Mouse (Mus musculus): ENCODE data around the gene Zfp58. TPM values are rescaled to one million over a fixed set of nuclear protein-coding genes. Genes with fewer than 3 reads are reported as not detected.

Zfp58 gene
- polyA plus RNA-seq (2015; fragmentation: Nextera tagmentation; extraction: Ambion mirVana), result 3.3 and 3.8 TPM in 2 replicates

DNA sequence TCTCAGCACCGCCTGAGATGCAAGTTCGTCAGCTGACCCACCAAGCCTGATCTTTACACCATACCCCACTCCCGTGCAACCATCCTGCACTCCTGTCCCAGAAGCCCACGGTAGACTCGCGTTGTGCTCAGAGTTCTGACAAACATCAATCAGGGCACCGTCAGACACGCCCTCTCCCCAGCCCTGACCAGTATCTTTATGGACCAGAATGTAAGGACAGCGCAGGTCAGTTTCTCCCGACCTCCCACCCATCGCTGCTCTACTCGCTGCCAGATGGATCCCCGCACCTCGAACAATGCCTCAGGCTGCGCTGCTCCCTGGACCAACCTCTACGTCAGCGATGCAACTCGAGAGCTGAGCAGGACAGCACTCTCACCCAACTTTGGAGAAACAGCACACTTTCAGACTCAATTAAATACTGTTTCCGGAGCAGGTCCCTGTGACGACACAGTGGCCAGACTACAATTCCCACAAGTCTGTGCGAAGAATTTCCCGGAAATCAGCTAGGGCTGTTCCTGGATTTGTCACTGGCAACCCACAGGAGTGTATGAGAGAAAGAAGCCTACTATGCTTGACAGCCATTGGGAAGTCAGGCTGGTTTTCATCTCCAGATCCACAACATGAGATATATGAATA lies at the start of gene Zfp58:
Gene Zfp58, minus strand, starts transcription at position 472 of the 636 bp plus-strand sequence.

DNA sequence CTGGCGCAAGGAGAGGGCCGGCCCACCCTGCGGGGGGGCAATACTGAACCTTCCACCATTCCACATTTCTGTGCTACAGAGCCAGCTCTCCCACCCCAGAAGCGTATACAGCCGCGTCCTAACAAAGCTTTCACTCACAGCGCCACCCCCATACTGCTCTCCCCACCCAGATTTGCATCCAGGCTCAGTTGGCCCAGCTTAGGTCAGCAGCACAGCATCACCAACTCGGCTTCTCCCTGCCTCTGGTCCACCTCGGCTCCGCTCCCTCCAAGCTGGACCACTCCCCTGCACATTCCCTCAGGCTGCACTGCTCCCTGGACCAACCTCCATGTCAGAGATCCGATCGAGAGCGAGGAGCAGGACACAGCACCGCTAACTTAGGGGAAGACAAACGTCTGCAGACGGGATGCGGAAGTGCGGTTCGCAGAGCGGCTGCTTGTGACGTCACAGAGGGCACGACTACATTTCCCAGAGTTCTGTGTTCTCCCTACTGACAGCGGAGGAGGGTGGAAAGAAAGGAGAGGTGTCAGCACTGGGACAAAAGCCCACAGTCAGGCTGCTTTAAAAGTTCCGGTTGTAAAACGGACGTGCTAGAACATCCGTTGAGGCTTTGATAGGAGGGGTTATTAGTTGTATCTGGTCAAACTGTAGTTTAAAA lies 25.5 kb upstream of the Zfp58 start, which contains the start of the genes Gm26965 and Zfp87:
Gene Gm26965, minus strand, starts transcription at position 399 of the 658 bp plus-strand sequence.
Gene Zfp87, minus strand, starts transcription at position 425 of the 658 bp plus-strand sequence.

DNA sequence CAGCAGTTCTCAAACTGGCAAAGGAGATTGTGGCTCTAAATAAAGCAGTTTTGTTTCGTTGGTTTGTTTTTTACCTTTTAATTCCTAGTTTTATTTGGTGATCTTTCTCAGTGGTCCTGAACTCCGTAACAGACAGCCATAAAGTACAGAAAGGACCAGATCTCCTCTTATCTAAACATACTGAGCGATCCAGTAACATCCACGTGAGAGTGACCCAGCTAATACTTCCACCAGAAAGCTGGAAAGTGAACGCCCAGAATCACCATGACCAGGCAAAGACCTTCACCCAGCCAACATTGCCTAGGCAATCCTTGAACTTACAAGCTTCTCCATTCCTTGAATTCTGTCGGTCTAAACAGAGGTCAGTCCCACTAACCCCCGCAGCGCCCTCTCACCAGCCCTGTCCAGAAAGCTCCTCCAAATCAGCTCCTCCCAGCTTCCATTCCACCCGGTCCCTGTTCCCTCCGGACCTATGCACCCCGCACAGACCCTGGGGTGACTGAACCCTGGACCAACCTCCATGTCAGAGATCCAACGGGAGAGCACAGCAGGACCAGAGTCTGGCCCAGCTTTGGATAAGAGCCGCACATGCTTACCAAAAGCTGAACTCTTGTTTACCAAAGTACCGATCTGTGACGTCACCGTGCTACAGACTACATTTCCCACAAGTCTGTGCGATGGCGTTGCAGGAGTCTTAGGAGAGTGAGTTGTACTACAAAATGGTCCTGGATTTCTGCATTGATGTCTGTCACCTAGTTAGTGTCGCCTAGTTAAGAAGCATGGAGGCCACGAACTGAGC lies 16.5 kb downstream of the Zfp58 start, which contains the start of gene Zfp874b:
Gene Zfp874b, minus strand, starts transcription at position 634 of the 799 bp plus-strand sequence.

DNA sequence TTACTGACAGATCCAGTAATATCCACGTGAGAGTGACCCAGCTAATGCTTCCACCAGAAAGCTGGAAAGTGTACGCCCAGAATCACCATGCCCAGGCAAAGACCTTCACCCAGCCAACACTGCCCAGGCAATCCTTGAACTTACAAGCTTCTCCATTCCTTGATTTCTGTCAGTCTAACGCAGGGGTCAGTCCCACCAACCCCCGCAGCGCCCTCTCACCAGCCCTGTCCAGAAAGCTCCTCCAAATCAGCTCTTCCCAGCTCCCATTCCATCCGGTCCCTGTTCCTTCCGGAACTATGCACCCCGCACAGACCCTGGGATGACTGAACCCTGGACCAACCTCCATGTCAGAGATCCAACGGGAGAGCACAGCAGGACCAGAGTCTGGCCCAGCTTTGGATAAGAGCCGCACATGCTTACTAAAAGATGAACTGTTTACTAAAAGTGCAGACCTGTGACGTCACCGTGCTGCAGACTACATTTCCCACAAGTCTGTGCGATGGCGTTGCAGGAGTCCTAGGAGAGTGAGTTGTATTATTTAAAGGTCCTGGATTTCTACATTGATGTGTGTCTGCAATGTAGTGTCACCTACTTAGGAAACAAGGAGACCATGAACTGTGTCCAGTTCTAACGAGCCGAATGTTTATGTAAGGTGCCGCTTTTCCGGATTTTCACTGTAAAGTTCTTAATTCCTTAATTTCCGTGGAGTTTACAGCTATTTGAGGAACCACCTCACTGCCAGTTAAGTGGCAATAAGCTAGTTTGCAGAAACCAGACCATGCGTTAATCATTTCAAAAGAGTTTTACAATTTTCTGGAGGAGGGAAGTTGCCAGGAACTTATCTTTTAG lies 49.0 kb downstream of the Zfp58 start, which contains the start of gene Zfp874a:
Gene Zfp874a, minus strand, starts transcription at position 453 of the 849 bp plus-strand sequence.

Other genes starting within 250 kb of the Zfp58 start
- gene Zfp458, start 222.1 kb downstream of the Zfp58 start, polyA plus RNA-seq (2015; fragmentation: Nextera tagmentation; extraction: Ambion mirVana), result 0.95 and 1.1 TPM in 2 replicates
- 0.49 and 0.53 TPM in 2 replicates for gene Zfp457, start 194.1 kb downstream of the Zfp58 start, polyA plus RNA-seq (2015; fragmentation: Nextera tagmentation; extraction: Ambion mirVana)
- 1.3 TPM in 2 replicates for gene Zfp595, start 168.0 kb downstream of the Zfp58 start, polyA plus RNA-seq (2015; fragmentation: Nextera tagmentation; extraction: Ambion mirVana)
- 0.25 TPM in 1 of 2 replicates, not detected in the other for gene Gm28044, start 140.0 kb downstream of the Zfp58 start, polyA plus RNA-seq (2015; fragmentation: Nextera tagmentation; extraction: Ambion mirVana)
- gene Zfp953, start 139.9 kb downstream of the Zfp58 start, polyA plus RNA-seq (2015; fragmentation: Nextera tagmentation; extraction: Ambion mirVana), result 0.78 and 0.92 TPM in 2 replicates
- 0.24 and 0.38 TPM in 2 replicates for gene Gm28041, start 124.8 kb downstream of the Zfp58 start, polyA plus RNA-seq (2015; fragmentation: Nextera tagmentation; extraction: Ambion mirVana)
- 0.79 and 1.2 TPM in 2 replicates for gene Zfp456, start 124.7 kb downstream of the Zfp58 start, polyA plus RNA-seq (2015; fragmentation: Nextera tagmentation; extraction: Ambion mirVana)
- gene Zfp429, start 100.7 kb downstream of the Zfp58 start, polyA plus RNA-seq (2015; fragmentation: Nextera tagmentation; extraction: Ambion mirVana), result 2.1 and 2.4 TPM in 2 replicates
- 0.41 and 0.76 TPM in 2 replicates for gene Zfp459, start 79.1 kb downstream of the Zfp58 start, polyA plus RNA-seq (2015; fragmentation: Nextera tagmentation; extraction: Ambion mirVana)
- 5.7 and 7.4 TPM in 2 replicates for gene Zfp874a, start 48.9 kb downstream of the Zfp58 start, polyA plus RNA-seq (2015; fragmentation: Nextera tagmentation; extraction: Ambion mirVana)
- gene Zfp874b, start 16.3 kb downstream of the Zfp58 start, polyA plus RNA-seq (2015; fragmentation: Nextera tagmentation; extraction: Ambion mirVana), result 3.1 and 3.8 TPM in 2 replicates
- gene Gm26965, start 25.6 kb upstream of the Zfp58 start, polyA plus RNA-seq (2015; fragmentation: Nextera tagmentation; extraction: Ambion mirVana), result not detected in 2 replicates
- 14.5 and 17.2 TPM in 2 replicates for gene Zfp87, start 25.6 kb upstream of the Zfp58 start, polyA plus RNA-seq (2015; fragmentation: Nextera tagmentation; extraction: Ambion mirVana)
- gene Zfp748, start 53.3 kb upstream of the Zfp58 start, polyA plus RNA-seq (2015; fragmentation: Nextera tagmentation; extraction: Ambion mirVana), result 3.8 and 3.9 TPM in 2 replicates
- gene Zfp729b, start 109.2 kb upstream of the Zfp58 start, polyA plus RNA-seq (2015; fragmentation: Nextera tagmentation; extraction: Ambion mirVana), result 1.8 and 2.7 TPM in 2 replicates
- not detected in 2 replicates for gene Gm49345, start 137.2 kb upstream of the Zfp58 start, polyA plus RNA-seq (2015; fragmentation: Nextera tagmentation; extraction: Ambion mirVana)
- gene Zfp729a, start 137.2 kb upstream of the Zfp58 start, polyA plus RNA-seq (2015; fragmentation: Nextera tagmentation; extraction: Ambion mirVana), result 1.5 and 2.4 TPM in 2 replicates
- gene Zfp738, start 186.5 kb upstream of the Zfp58 start, polyA plus RNA-seq (2015; fragmentation: Nextera tagmentation; extraction: Ambion mirVana), result 4.5 and 6.9 TPM in 2 replicates
- gene Zfp65, start 228.6 kb upstream of the Zfp58 start, polyA plus RNA-seq (2015; fragmentation: Nextera tagmentation; extraction: Ambion mirVana), result 1.8 and 2.3 TPM in 2 replicates

All from spleen, postnatal 0 days (tissue).